Mouse (Mus musculus): ENCODE data around the gene Dusp22. TPM values are rescaled to one million over a fixed set of nuclear protein-coding genes. Genes with fewer than 3 reads are reported as not detected.
A peak's percentile ranks its signal among the peaks of the same experiment; 100 is the strongest.

Dusp22 gene
- polyA plus RNA-seq, 1 experiment from 2014 or later: 20.1 TPM

GRCm38 (mm10) chr13:30704246-30705095, 44.7 kb downstream of the Dusp22 start:
- Histone ChIP-seq H3K9me3 (replicated peaks) (no peaks in the 10 kb centered on the region), H3K9ac (no peak overlapping the region), H3K4me2 (no peak overlapping the region), H3K27me3 (no peaks in the 10 kb centered on the region), H3K4me1 (no peaks in the 10 kb centered on the region), H3K4me3 (replicated peaks) (no peak overlapping the region), H3K36me3 (peaks cover 7% of the 10 kb centered on the region; the same call in 1 of the 2 replicates), H3K27ac (no peak overlapping the region)
- 84% methylated on average over 8 of the region's 8 CpGs for WGBS
- ATAC-seq (replicated peaks; ENCODE audit: low FRiP score): no peak

GRCm38 (mm10) chr13:30711066-30711465, 51.3 kb downstream of the Dusp22 start:
- H3K4me1 ChIP-seq: 0 out of 2 replicates have a peak, but pooled peaks cover 8% of the 10 kb centered on the region
- no peaks in the 10 kb centered on the region for H3K27me3 ChIP-seq
- 72% methylated on average over 2 of the region's 2 CpGs for WGBS
- peaks cover 7% of the 10 kb centered on the region; the same call in 1 of the 2 replicates for H3K36me3 ChIP-seq
- ATAC-seq (replicated peaks; ENCODE audit: low FRiP score): no peak
- H3K4me3 ChIP-seq (replicated peaks): no peak overlapping the region
- no peak overlapping the region for H3K27ac ChIP-seq
- no peak overlapping the region for H3K4me2 ChIP-seq
- H3K9ac ChIP-seq: no peak overlapping the region
- no peaks in the 10 kb centered on the region for H3K9me3 ChIP-seq (replicated peaks)

- no peak overlapping the region for H3K4me2 ChIP-seq
- ATAC-seq (replicated peaks; ENCODE audit: low FRiP score): no peak
- H3K27ac ChIP-seq: no peak overlapping the region
- H3K9ac ChIP-seq: no peak overlapping the region
- H3K4me3 ChIP-seq (replicated peaks): no peak overlapping the region
- 95% methylated on average over 3 of the region's 3 CpGs for WGBS
- H3K36me3 ChIP-seq: peaks cover 7% of the 10 kb centered on the region; the same call in 1 of the 2 replicates
- H3K9me3 ChIP-seq (replicated peaks): no peaks in the 10 kb centered on the region
- H3K4me1 ChIP-seq: 0 out of 2 replicates have a peak, but pooled peaks cover 8% of the 10 kb centered on the region
- H3K27me3 ChIP-seq: no peaks in the 10 kb centered on the region
These were observed 51.9 kb downstream of the Dusp22 start for GRCm38 (mm10) chr13:30711711-30712110.

- H3K4me3 ChIP-seq (replicated peaks): no peak overlapping the region
- 43% methylated on average over 6 of the region's 6 CpGs for WGBS
- peak; percentile 86 for ATAC-seq (replicated peaks; ENCODE audit: low FRiP score)
These were observed 52.5 kb downstream of the Dusp22 start for GRCm38 (mm10) chr13:30712280-30712679.

GRCm38 (mm10) chr13:30713621-30714020, 53.8 kb downstream of the Dusp22 start:
- H3K4me1 ChIP-seq: 0 out of 2 replicates have a peak, but pooled peaks cover 8% of the 10 kb centered on the region
- 30% methylated on average over 3 of the region's 3 CpGs for WGBS
- H3K27me3 ChIP-seq: no peaks in the 10 kb centered on the region
- H3K4me3 ChIP-seq (replicated peaks): no peak overlapping the region
- H3K9me3 ChIP-seq (replicated peaks): no peaks in the 10 kb centered on the region
- peaks cover 3% of the 10 kb centered on the region; the same call in 1 of the 2 replicates for H3K36me3 ChIP-seq
- H3K9ac ChIP-seq: no peak overlapping the region
- ATAC-seq (replicated peaks; ENCODE audit: low FRiP score): peak; percentile 30
- H3K4me2 ChIP-seq: no peak overlapping the region
- no peak overlapping the region for H3K27ac ChIP-seq

More at GRCm38 (mm10) chr13:30712280-30712679, 52.5 kb downstream of the Dusp22 start:
- Histone ChIP-seq H3K4me2 (no peak overlapping the region), H3K9ac (no peak overlapping the region), H3K27ac (no peak overlapping the region), H3K4me1 (0 out of 2 replicates have a peak, but pooled peaks cover 8% of the 10 kb centered on the region), H3K36me3 (peaks cover 7% of the 10 kb centered on the region; the same call in 1 of the 2 replicates), H3K27me3 (no peaks in the 10 kb centered on the region), H3K9me3 (replicated peaks) (no peaks in the 10 kb centered on the region)

GRCm38 (mm10) chr13:30714552-30714951, 54.8 kb downstream of the Dusp22 start:
- Histone ChIP-seq H3K27me3 (no peaks in the 10 kb centered on the region), H3K27ac (no peak overlapping the region), H3K4me2 (no peak overlapping the region), H3K36me3 (no peaks in the 10 kb centered on the region), H3K4me3 (replicated peaks) (no peak overlapping the region), H3K9me3 (replicated peaks) (no peaks in the 10 kb centered on the region), H3K9ac (no peak overlapping the region), H3K4me1 (peaks cover 14% of the 10 kb centered on the region)
- ATAC-seq (replicated peaks; ENCODE audit: low FRiP score): no peak
- 86% methylated on average over 6 of the region's 6 CpGs for WGBS

GRCm38 (mm10) chr13:30715060-30715459, 55.3 kb downstream of the Dusp22 start:
- ATAC-seq (replicated peaks; ENCODE audit: low FRiP score): no peak
- H3K4me3 ChIP-seq (replicated peaks): no peak overlapping the region
- no peak overlapping the region for H3K4me2 ChIP-seq
- H3K36me3 ChIP-seq: no peaks in the 10 kb centered on the region
- H3K4me1 ChIP-seq: peaks cover 19% of the 10 kb centered on the region
- H3K9ac ChIP-seq: no peak overlapping the region
- no peak overlapping the region for H3K27ac ChIP-seq
- 85% methylated on average over 7 of the region's 7 CpGs for WGBS
- no peaks in the 10 kb centered on the region for H3K27me3 ChIP-seq
- H3K9me3 ChIP-seq (replicated peaks): no peaks in the 10 kb centered on the region

- WGBS: 91% methylated on average over 4 of the region's 4 CpGs
- H3K27me3 ChIP-seq: no peaks in the 10 kb centered on the region
- H3K4me3 ChIP-seq (replicated peaks): no peak overlapping the region
- no peaks in the 10 kb centered on the region for H3K9me3 ChIP-seq (replicated peaks)
- H3K9ac ChIP-seq: no peak overlapping the region
- H3K36me3 ChIP-seq: no peaks in the 10 kb centered on the region
- ATAC-seq (replicated peaks; ENCODE audit: low FRiP score): no peak
- no peak overlapping the region for H3K4me2 ChIP-seq
- no peak overlapping the region for H3K27ac ChIP-seq
- H3K4me1 ChIP-seq: peaks cover 19% of the 10 kb centered on the region
These were observed 55.8 kb downstream of the Dusp22 start for GRCm38 (mm10) chr13:30715573-30715972.

- 79% methylated on average over 5 of the region's 5 CpGs for WGBS
- H3K9ac ChIP-seq: no peak overlapping the region
- H3K4me1 ChIP-seq: peaks cover 19% of the 10 kb centered on the region
- H3K27ac ChIP-seq: no peak overlapping the region
- H3K27me3 ChIP-seq: no peaks in the 10 kb centered on the region
- H3K9me3 ChIP-seq (replicated peaks): no peaks in the 10 kb centered on the region
- no peak for ATAC-seq (replicated peaks; ENCODE audit: low FRiP score)
- H3K4me3 ChIP-seq (replicated peaks): no peak overlapping the region
- no peak overlapping the region for H3K4me2 ChIP-seq
- no peaks in the 10 kb centered on the region for H3K36me3 ChIP-seq
These were observed 56.8 kb downstream of the Dusp22 start for GRCm38 (mm10) chr13:30716611-30717010.

- Histone ChIP-seq H3K4me3 (replicated peaks) (no peak overlapping the region), H3K9me3 (replicated peaks) (no peaks in the 10 kb centered on the region), H3K4me2 (no peak overlapping the region), H3K36me3 (no peaks in the 10 kb centered on the region), H3K4me1 (peaks cover 23% of the 10 kb centered on the region), H3K9ac (no peak overlapping the region), H3K27ac (no peak overlapping the region), H3K27me3 (no peaks in the 10 kb centered on the region)
- 12% methylated on average over 7 of the region's 7 CpGs for WGBS
- ATAC-seq (replicated peaks; ENCODE audit: low FRiP score): peak; percentile 59; the same call in 1 of the 2 replicates
These were observed 62.8 kb downstream of the Dusp22 start for GRCm38 (mm10) chr13:30722601-30723000.

GRCm38 (mm10) chr13:30723258-30723657, 63.5 kb downstream of the Dusp22 start:
- Histone ChIP-seq H3K4me1 (peaks cover 23% of the 10 kb centered on the region), H3K27ac (no peak overlapping the region), H3K9me3 (replicated peaks) (no peaks in the 10 kb centered on the region), H3K27me3 (no peaks in the 10 kb centered on the region), H3K4me2 (no peak overlapping the region), H3K4me3 (replicated peaks) (no peak overlapping the region), H3K9ac (no peak overlapping the region), H3K36me3 (no peaks in the 10 kb centered on the region)
- WGBS: 50% methylated on average over 5 of the region's 5 CpGs
- no peak for ATAC-seq (replicated peaks; ENCODE audit: low FRiP score)

GRCm38 (mm10) chr13:30723858-30724257, 64.1 kb downstream of the Dusp22 start:
- H3K36me3 ChIP-seq: no peaks in the 10 kb centered on the region
- no peak for ATAC-seq (replicated peaks; ENCODE audit: low FRiP score)
- no peaks in the 10 kb centered on the region for H3K9me3 ChIP-seq (replicated peaks)
- no peak overlapping the region for H3K4me3 ChIP-seq (replicated peaks)
- H3K9ac ChIP-seq: no peak overlapping the region
- H3K4me1 ChIP-seq: peaks cover 23% of the 10 kb centered on the region
- WGBS: 74% methylated on average over 8 of the region's 8 CpGs
- no peak overlapping the region for H3K4me2 ChIP-seq
- H3K27ac ChIP-seq: no peak overlapping the region
- H3K27me3 ChIP-seq: no peaks in the 10 kb centered on the region
